Mouse (Mus musculus) neural tube, embryonic 10.5 days (tissue): ENCODE measurements around the gene Tmem109.

Source experiments
- DNase-seq: peaks from one replicate; pipeline ENCODE4 v3.0.0-alpha.2; 2017; ENCODE audit warnings: low spot score; ENCODE audit errors: extremely low spot score

The Tmem109 gene

GRCm38 (mm10) chr19:10842914-10843313 is 38.9 kb downstream of the Tmem109 start:
- DNase-seq = no peak

- DNase-seq = no peak
These were observed 39.8 kb downstream of the Tmem109 start for GRCm38 (mm10) chr19:10841721-10842626.

- DNase-seq = no peak
These were observed 42.5 kb downstream of the Tmem109 start, which contains the start of gene Slc15a3 for GRCm38 (mm10) chr19:10839010-10839892. Slc15a3 (plus strand) TSS chr19:10839727.

GRCm38 (mm10) chr19:10835671-10836070 is 46.1 kb downstream of the Tmem109 start:
- DNase-seq = no peak

- DNase-seq = no peak
These were observed 48.2 kb downstream of the Tmem109 start for GRCm38 (mm10) chr19:10833611-10834010.

GRCm38 (mm10) chr19:10832030-10832429 is 49.8 kb downstream of the Tmem109 start:
- no peak for DNase-seq

- DNase-seq = peak; percentile 49
These were observed 50.4 kb downstream of the Tmem109 start for GRCm38 (mm10) chr19:10831424-10831823.

- DNase-seq = no peak
These were observed 52.2 kb downstream of the Tmem109 start, which contains the start of gene Cd6 for GRCm38 (mm10) chr19:10829436-10830175. Cd6 (minus strand) TSS chr19:10830058.

GRCm38 (mm10) chr19:10828321-10828720 is 53.5 kb downstream of the Tmem109 start:
- DNase-seq = no peak

GRCm38 (mm10) chr19:10824061-10824460 is 57.7 kb downstream of the Tmem109 start:
- no peak for DNase-seq

GRCm38 (mm10) chr19:10822534-10822933 is 59.3 kb downstream of the Tmem109 start:
- DNase-seq = no peak

- DNase-seq = no peak
These were observed 60.5 kb downstream of the Tmem109 start for GRCm38 (mm10) chr19:10821319-10821718.
